Mouse (Mus musculus): ENCODE results near the gene Rasl11b.

- TF ChIP-seq POLR2A (IDR thresholded peaks at IDR 0.05; ENCODE audit: insufficient read length, low read depth) (no peak), SRF (IDR thresholded peaks at IDR 0.05; ENCODE audit: control insufficient read depth, insufficient read length, low read depth) (no peak), POLR2AphosphoS2 (IDR thresholded peaks at IDR 0.05; ENCODE audit: insufficient read length, low read depth) (no peak), CEBPB (IDR thresholded peaks at IDR 0.05; ENCODE audit: insufficient read depth, poor library complexity, severe bottlenecking) (no peak), USF1 (IDR thresholded peaks at IDR 0.05; ENCODE audit: low read depth) (no peak), MAX (IDR thresholded peaks at IDR 0.05; ENCODE audit: low read depth) (no peak), TCF12 (IDR thresholded peaks at IDR 0.05; ENCODE audit: insufficient read depth, poor library complexity, severe bottlenecking) (no peak), E2F4 (IDR thresholded peaks at IDR 0.05; ENCODE audit: insufficient read depth) (no peak), MYOG (IDR thresholded peaks at IDR 0.05; ENCODE audit: control insufficient read depth in 1 of 3, insufficient read depth in 1 of 3, insufficient read length in 2 of 3, low read depth in 2 of 3) (no peak), MYOD1 (IDR thresholded peaks at IDR 0.05; ENCODE audit: control insufficient read depth in 1 of 3, insufficient read length in 2 of 3, low read depth in 2 of 3) (no peak), REST (IDR thresholded peaks at IDR 0.05; ENCODE audit: insufficient read depth, insufficient read length) (no peak)
These were observed 29.4 kb downstream of the Rasl11b start for GRCm38 (mm10) chr5:74224480-74224879.

Data from myocyte (in vitro differentiated cells).